Mouse (Mus musculus) spleen, postnatal 14 days (tissue): ENCODE results near the gene Mtif3.

Experiments used
- DNase-seq, 2 experiments: peaks; one replicate each; pipeline ENCODE4 v3.0.0; 2021 to 2022; ENCODE audit warnings: low spot score in 2 of 2

Gene Mtif3

GRCm38 (mm10) chr5:146963118-146963936 is at the start of gene Mtif3:
TSS of gene Mtif3 (minus strand) at chr5:146963800.
- DNase-seq, result peak; percentile 58 to 70

GRCm38 (mm10) chr5:147011333-147011732 is 47.7 kb upstream of the Mtif3 start:
- no peak for DNase-seq

- DNase-seq, result no peak
These were observed 39.7 kb upstream of the Mtif3 start for GRCm38 (mm10) chr5:147003303-147003702.

GRCm38 (mm10) chr5:147001312-147001711 is 37.7 kb upstream of the Mtif3 start:
- no peak for DNase-seq

- DNase-seq, result no peak
These were observed 35.2 kb upstream of the Mtif3 start for GRCm38 (mm10) chr5:146998802-146999201.

- DNase-seq, result no peak
These were observed 33.2 kb upstream of the Mtif3 start for GRCm38 (mm10) chr5:146996812-146997211.

- no peak for DNase-seq
These were observed 31.4 kb upstream of the Mtif3 start for GRCm38 (mm10) chr5:146994973-146995372.

- no peak for DNase-seq
These were observed 29.9 kb upstream of the Mtif3 start for GRCm38 (mm10) chr5:146993509-146993908.

GRCm38 (mm10) chr5:146989051-146989450 is 25.5 kb upstream of the Mtif3 start:
- DNase-seq, result no peak

GRCm38 (mm10) chr5:146987588-146987987 is 24.0 kb upstream of the Mtif3 start:
- no peak for DNase-seq

- DNase-seq, result no peak
These were observed 22.3 kb upstream of the Mtif3 start for GRCm38 (mm10) chr5:146985725-146986433.

- DNase-seq, result peak in 1 of 2 experiments; percentile 43
These were observed 19.6 kb upstream of the Mtif3 start for GRCm38 (mm10) chr5:146983216-146983615.

GRCm38 (mm10) chr5:146981376-146981775 is 17.8 kb upstream of the Mtif3 start:
- DNase-seq, result no peak

GRCm38 (mm10) chr5:146974781-146975123 is 11.2 kb upstream of the Mtif3 start:
- DNase-seq, result no peak

GRCm38 (mm10) chr5:146973858-146974780 is 10.5 kb upstream of the Mtif3 start:
- DNase-seq, result no peak

- no peak for DNase-seq
These were observed 9.8 kb upstream of the Mtif3 start for GRCm38 (mm10) chr5:146973353-146973752.

GRCm38 (mm10) chr5:146971776-146972561 is 8.4 kb upstream of the Mtif3 start:
- DNase-seq, result no peak

- DNase-seq, result no peak
These were observed 5.2 kb upstream of the Mtif3 start for GRCm38 (mm10) chr5:146968695-146969393.

GRCm38 (mm10) chr5:146963937-146964278 is 308 bp upstream of the Mtif3 start:
- no peak for DNase-seq

- no peak for DNase-seq
These were observed 6.9 kb downstream of the Mtif3 start for GRCm38 (mm10) chr5:146956678-146957077.

- DNase-seq, result no peak
These were observed 7.9 kb downstream of the Mtif3 start for GRCm38 (mm10) chr5:146955651-146956050.
